Mouse (Mus musculus): ENCODE data around the gene Smok3a. TPM values are rescaled to one million over a fixed set of nuclear protein-coding genes. Genes with fewer than 3 reads are reported as not detected.
"Not testable (repeated sequence)": the region's sequence is repeated elsewhere in the genome, so short reads cannot be mapped to it uniquely, and the experiment has no call there.

The Smok3a gene
- polyA plus RNA-seq, 1 experiment from 2014 or later = not detected

DNA sequence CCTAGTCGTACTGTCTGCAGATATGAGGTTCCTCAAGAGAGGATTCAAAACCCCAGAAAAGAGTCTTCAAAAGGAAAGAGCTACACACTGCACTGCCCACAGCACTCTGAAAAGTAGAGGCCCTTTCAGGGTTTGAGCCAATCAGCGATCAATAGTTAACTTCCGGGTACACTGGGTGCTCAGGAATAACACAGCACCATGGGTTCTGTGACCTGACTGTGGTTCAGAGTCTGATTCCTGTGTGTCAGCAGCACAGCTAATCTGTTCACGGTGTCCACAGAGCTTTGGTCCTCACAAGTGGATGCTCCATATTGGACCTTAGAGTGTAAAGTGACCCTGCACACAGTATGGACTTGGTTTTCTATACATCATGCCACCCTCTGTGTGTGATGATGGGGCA is 1.5 kb upstream of the Smok3a start:
- ATAC-seq (ENCODE audit: insufficient number of reproducible peaks, insufficient read depth, low FRiP score, low TSS enrichment); H3K9ac ChIP-seq; H3K4me3 ChIP-seq; H3K4me1 ChIP-seq; H3K27me3 ChIP-seq; H3K9me3 ChIP-seq; H3K4me2 ChIP-seq (replicated peaks); H3K27ac ChIP-seq; H3K36me3 ChIP-seq: not testable (repeated sequence)
- WGBS = 83% methylated on average over 3 of the region's 4 CpGs

DNA sequence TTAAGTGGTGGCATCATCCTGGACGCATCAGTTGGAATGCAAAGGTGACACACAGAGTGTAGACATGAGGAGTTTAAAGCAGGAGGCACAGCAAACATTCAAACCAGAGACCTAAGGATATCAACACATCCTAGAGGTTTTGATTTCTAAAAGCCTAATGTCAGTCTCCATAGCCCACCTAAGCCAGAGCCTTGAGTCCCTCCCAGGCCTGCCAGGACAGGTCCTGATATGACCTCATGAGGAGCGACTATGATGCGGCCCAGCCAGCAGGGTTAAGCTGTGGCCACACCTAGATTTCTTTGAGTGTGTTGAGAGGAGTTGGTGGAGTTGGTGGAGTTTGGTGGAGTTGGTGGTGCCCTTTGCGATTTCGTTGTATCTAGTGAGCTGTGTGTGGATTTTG is 31.8 kb downstream of the Smok3a start, which contains the start of gene Smok3c:
TSS of gene Smok3c (plus strand) at position 301 of the 400 bp plus-strand sequence.
- not testable (repeated sequence) for H3K27me3 ChIP-seq; ATAC-seq (ENCODE audit: insufficient number of reproducible peaks, insufficient read depth, low FRiP score, low TSS enrichment); H3K9me3 ChIP-seq; H3K9ac ChIP-seq; H3K27ac ChIP-seq; H3K4me2 ChIP-seq (replicated peaks); H3K4me3 ChIP-seq; H3K4me1 ChIP-seq; H3K36me3 ChIP-seq
- WGBS = no CpG with 5 or more reads among the region's 5 CpGs

DNA sequence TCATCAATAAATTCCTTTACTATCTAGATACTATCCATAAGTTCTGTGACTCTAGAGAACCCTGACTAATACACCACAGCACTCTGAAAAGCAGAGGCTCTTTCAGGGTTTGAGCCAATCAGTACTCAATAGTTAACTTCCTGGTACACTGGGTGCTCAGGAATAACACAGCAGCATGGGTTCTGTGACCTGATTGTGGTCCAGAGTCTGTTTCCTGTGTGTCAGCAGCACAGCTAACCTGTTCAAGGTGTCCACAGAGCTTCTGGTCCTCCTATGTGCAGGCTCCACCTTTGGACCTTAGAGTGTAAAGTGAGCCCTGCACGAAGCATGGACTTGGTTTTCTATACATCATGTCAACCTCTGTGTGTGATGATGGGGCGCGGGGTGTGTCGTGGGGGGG is 52.7 kb downstream of the Smok3a start:
- Histone ChIP-seq H3K27ac (no peak overlapping the region), H3K4me3 (no peak overlapping the region), H3K36me3 (no peaks in the 10 kb centered on the region), H3K27me3 (no peaks in the 10 kb centered on the region), H3K4me1 (no peaks in the 10 kb centered on the region), H3K9me3 (no peaks in the 10 kb centered on the region), H3K4me2 (replicated peaks) (no peak overlapping the region), H3K9ac (no peak overlapping the region)
- WGBS = 87% methylated on average over 4 of the region's 4 CpGs
- ATAC-seq (ENCODE audit: insufficient number of reproducible peaks, insufficient read depth, low FRiP score, low TSS enrichment) = no peak

DNA sequence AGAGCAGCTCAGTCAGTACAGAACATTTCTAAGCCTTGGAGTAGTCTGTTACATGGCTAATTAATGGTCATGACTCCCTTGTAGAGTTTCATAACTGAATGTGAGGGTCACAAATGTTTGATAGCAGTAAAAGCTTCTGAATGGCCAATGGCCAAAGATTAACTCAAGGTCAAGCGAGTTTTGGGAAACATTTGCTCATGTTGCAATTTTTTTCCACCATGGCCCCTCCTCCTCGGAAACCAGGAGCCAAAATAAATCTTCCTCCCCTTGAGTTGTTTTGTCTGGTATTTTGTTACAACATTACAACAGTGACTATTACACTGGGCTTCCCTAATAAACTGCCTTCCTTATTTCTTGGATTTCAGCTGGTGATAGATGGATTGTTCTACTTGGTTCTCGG is 54.6 kb downstream of the Smok3a start:
- no peak overlapping the region for H3K27ac ChIP-seq
- H3K4me3 ChIP-seq = no peak overlapping the region
- 76% methylated on average over 3 of the region's 3 CpGs for whole genome bisulfite sequencing
- no peak overlapping the region for H3K9ac ChIP-seq
- H3K9me3 ChIP-seq = no peaks in the 10 kb centered on the region
- no peaks in the 10 kb centered on the region for H3K27me3 ChIP-seq
- H3K4me2 ChIP-seq (replicated peaks) = no peak overlapping the region
- no peaks in the 10 kb centered on the region for H3K4me1 ChIP-seq
- H3K36me3 ChIP-seq = no peaks in the 10 kb centered on the region
- no peak for ATAC-seq (ENCODE audit: insufficient number of reproducible peaks, insufficient read depth, low FRiP score, low TSS enrichment)

DNA sequence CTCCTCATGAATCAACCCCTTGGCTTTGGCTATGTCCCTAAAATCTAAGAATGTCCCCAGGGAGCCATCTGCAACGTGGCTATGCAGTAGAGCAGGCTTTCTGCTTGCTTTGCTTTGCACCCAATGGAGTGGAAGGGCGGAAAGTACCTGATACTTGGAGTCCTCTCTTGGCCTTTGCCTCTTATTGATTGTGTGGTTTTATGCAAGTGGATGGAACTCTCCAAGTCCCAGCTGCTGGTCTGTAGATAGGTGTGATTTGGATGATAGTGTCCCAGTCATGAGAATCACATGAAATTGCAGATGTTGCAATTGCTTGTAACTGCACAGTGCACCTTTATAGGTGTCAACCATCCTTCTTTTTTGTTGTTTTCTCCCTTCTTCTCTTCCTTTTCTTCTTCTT is 55.1 kb downstream of the Smok3a start:
- Histone ChIP-seq H3K27ac (no peak overlapping the region), H3K27me3 (no peaks in the 10 kb centered on the region), H3K9me3 (no peaks in the 10 kb centered on the region), H3K4me1 (no peaks in the 10 kb centered on the region), H3K9ac (no peak overlapping the region), H3K36me3 (no peaks in the 10 kb centered on the region), H3K4me2 (replicated peaks) (no peak overlapping the region), H3K4me3 (no peak overlapping the region)
- ATAC-seq (ENCODE audit: insufficient number of reproducible peaks, insufficient read depth, low FRiP score, low TSS enrichment) = no peak
- 52% methylated on average over 2 of the region's 2 CpGs for WGBS

DNA sequence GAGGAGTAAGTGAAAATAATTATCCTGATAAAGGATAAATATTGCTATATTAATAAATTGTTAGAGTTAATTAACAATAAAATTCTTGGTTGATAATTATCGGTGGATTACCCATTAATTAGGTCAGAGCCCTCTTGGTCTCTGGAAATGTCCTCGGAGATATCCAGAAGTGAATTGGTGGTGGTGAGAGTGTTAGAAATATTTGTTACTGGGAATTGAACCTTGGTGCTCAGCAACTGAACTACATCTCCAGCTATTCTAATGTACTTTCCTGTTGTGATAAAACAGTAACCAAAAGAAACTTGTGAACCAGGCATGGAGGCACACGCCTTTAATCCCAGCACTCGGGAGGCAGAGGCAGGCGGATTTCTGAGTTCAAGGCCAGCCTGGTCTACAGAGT is 59.4 kb downstream of the Smok3a start:
- Histone ChIP-seq H3K27ac (no peak overlapping the region), H3K4me2 (replicated peaks) (no peak overlapping the region), H3K36me3 (no peaks in the 10 kb centered on the region), H3K9me3 (no peaks in the 10 kb centered on the region), H3K9ac (no peak overlapping the region), H3K4me1 (no peaks in the 10 kb centered on the region), H3K4me3 (no peak overlapping the region), H3K27me3 (no peaks in the 10 kb centered on the region)
- 88% methylated on average over 5 of the region's 5 CpGs for WGBS
- ATAC-seq (ENCODE audit: insufficient number of reproducible peaks, insufficient read depth, low FRiP score, low TSS enrichment) = no peak

DNA sequence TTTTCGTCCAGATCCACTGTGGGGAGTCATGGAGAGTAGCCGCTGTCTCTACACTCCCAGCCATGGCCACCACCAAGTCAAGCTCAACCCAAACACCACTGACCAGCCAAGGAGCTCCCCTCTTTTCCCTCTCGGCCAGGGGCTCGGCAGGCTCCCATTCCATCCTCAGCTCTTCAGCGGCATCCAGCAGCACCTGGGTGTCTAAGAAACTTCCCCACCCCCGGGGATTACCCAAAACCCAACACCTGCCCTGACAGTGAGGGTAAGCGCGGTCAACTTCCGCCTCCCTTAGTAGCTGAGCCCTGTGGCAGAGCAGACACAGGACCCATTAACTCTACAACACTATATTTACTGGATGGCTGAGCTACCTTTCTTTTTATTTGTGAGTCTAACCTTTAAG is 60.4 kb downstream of the Smok3a start:
- Histone ChIP-seq H3K27ac (no peak overlapping the region), H3K4me3 (no peak overlapping the region), H3K9me3 (no peaks in the 10 kb centered on the region), H3K4me1 (no peaks in the 10 kb centered on the region), H3K36me3 (no peaks in the 10 kb centered on the region), H3K27me3 (no peaks in the 10 kb centered on the region), H3K4me2 (replicated peaks) (no peak overlapping the region), H3K9ac (no peak overlapping the region)
- ATAC-seq (ENCODE audit: insufficient number of reproducible peaks, insufficient read depth, low FRiP score, low TSS enrichment) = no peak
- 79% methylated on average over 9 of the region's 9 CpGs for WGBS

DNA sequence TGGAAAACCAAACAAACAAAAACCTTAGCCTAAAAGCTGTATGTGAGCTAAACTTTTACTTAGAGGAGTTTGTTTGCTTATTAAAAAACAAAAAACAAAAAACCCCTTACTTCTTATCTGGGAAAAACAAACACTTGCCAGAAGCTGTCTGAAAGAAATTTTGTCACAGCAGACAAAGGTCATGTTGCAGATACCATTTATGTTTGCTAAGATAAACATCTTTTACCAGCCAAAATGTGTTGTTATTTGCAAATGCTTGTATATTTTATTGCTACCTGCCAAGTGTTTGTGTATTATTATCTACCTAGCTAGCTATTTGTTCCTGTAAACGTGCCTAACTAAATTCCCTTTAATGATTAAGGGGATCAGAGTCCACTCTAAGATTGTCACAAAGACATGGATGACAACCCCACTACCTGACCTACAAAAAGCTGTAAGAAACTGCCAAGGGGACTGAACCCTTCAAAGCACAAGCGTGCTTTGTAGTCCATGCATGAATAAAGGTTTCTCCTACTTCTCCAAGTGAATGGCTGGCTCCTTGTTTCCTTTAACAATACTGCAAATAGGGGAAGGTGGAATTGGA is 62.3 kb downstream of the Smok3a start:
- Histone ChIP-seq H3K27me3 (no peaks in the 10 kb centered on the region), H3K9me3 (no peaks in the 10 kb centered on the region), H3K4me2 (replicated peaks) (no peak overlapping the region), H3K9ac (no peak overlapping the region), H3K36me3 (no peaks in the 10 kb centered on the region), H3K4me3 (no peak overlapping the region), H3K27ac (no peak overlapping the region), H3K4me1 (no peaks in the 10 kb centered on the region)
- WGBS = 60% methylated on average over 2 of the region's 2 CpGs
- no peak for ATAC-seq (ENCODE audit: insufficient number of reproducible peaks, insufficient read depth, low FRiP score, low TSS enrichment)

DNA sequence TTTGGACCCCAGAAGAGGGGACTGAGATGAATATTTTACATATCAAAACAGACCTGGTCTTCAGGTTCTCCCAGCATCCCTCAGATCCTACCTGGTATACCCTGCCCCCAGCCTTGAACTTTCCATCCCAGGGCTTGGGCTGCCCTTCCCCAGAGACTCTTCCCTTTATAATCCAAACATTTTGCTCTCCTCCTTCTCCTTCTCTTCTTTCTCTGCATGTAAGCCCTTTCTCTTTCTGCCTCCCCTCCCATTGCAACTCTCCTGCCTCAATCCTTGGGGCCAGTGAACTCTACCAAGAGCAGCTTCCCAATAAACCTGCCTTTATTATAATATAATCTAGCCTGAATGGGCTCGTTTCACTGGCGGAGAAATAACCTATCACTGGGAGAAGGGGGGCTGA is 62.9 kb downstream of the Smok3a start:
- no peak overlapping the region for H3K4me3 ChIP-seq
- H3K27me3 ChIP-seq = no peaks in the 10 kb centered on the region
- no peak overlapping the region for H3K27ac ChIP-seq
- no peak overlapping the region for H3K9ac ChIP-seq
- no peaks in the 10 kb centered on the region for H3K9me3 ChIP-seq
- no peak for ATAC-seq (ENCODE audit: insufficient number of reproducible peaks, insufficient read depth, low FRiP score, low TSS enrichment)
- no peaks in the 10 kb centered on the region for H3K36me3 ChIP-seq
- H3K4me1 ChIP-seq = no peaks in the 10 kb centered on the region
- no peak overlapping the region for H3K4me2 ChIP-seq (replicated peaks)
- WGBS = 92% methylated on average over 2 of the region's 2 CpGs

Other genes starting within 250 kb of the Smok3a start
- gene Ppp1r35, start 242.4 kb upstream of the Smok3a start, polyA plus RNA-seq (2016; fragmentation: Nextera tagmentation; extraction: Ambion mirVana) = 51.3 and 51.9 TPM in 2 replicates
- gene Mepce, start 233.6 kb upstream of the Smok3a start, polyA plus RNA-seq (2016; fragmentation: Nextera tagmentation; extraction: Ambion mirVana) = 14.5 and 15.8 TPM in 2 replicates
- gene Zcwpw1, start 233.5 kb upstream of the Smok3a start, polyA plus RNA-seq (2016; fragmentation: Nextera tagmentation; extraction: Ambion mirVana) = 38.2 and 39.3 TPM in 2 replicates
- 0.22 and 0.28 TPM in 2 replicates for gene Pilra, start 185.0 kb upstream of the Smok3a start, polyA plus RNA-seq (2016; fragmentation: Nextera tagmentation; extraction: Ambion mirVana)
- gene Pilrb1, start 163.2 kb upstream of the Smok3a start, polyA plus RNA-seq (2016; fragmentation: Nextera tagmentation; extraction: Ambion mirVana) = 0.47 TPM in 1 of 2 replicates, not detected in the other
- 0.13 TPM in 1 of 2 replicates, not detected in the other for gene Pilrb2, start 149.4 kb upstream of the Smok3a start, polyA plus RNA-seq (2016; fragmentation: Nextera tagmentation; extraction: Ambion mirVana)
- not detected in 2 replicates for gene Cyp3a13, start 99.6 kb upstream of the Smok3a start, polyA plus RNA-seq (2016; fragmentation: Nextera tagmentation; extraction: Ambion mirVana)
- gene Gjc3, start 58.2 kb upstream of the Smok3a start, polyA plus RNA-seq (2016; fragmentation: Nextera tagmentation; extraction: Ambion mirVana) = 0.32 and 0.41 TPM in 2 replicates
- gene Azgp1, start 39.7 kb upstream of the Smok3a start, polyA plus RNA-seq (2016; fragmentation: Nextera tagmentation; extraction: Ambion mirVana) = not detected in 2 replicates
- not detected in 2 replicates for gene Smok3b, start 168 bp downstream of the Smok3a start, polyA plus RNA-seq (2016; fragmentation: Nextera tagmentation; extraction: Ambion mirVana)
- gene Smok3c, start 31.9 kb downstream of the Smok3a start, polyA plus RNA-seq (2016; fragmentation: Nextera tagmentation; extraction: Ambion mirVana) = not detected in 2 replicates
- 26.3 and 29.2 TPM in 2 replicates for gene Zkscan1, start 63.8 kb downstream of the Smok3a start, polyA plus RNA-seq (2016; fragmentation: Nextera tagmentation; extraction: Ambion mirVana)
- gene Zscan21, start 95.6 kb downstream of the Smok3a start, polyA plus RNA-seq (2016; fragmentation: Nextera tagmentation; extraction: Ambion mirVana) = 80.7 and 85.4 TPM in 2 replicates
- 25.5 and 26.3 TPM in 2 replicates for gene Zfp113, start 134.5 kb downstream of the Smok3a start, polyA plus RNA-seq (2016; fragmentation: Nextera tagmentation; extraction: Ambion mirVana)
- 333 and 336 TPM in 2 replicates for gene Cops6, start 139.8 kb downstream of the Smok3a start, polyA plus RNA-seq (2016; fragmentation: Nextera tagmentation; extraction: Ambion mirVana)
- 30.1 and 32.4 TPM in 2 replicates for gene Ap4m1, start 150.7 kb downstream of the Smok3a start, polyA plus RNA-seq (2016; fragmentation: Nextera tagmentation; extraction: Ambion mirVana)
- gene Mcm7, start 151.2 kb downstream of the Smok3a start, polyA plus RNA-seq (2016; fragmentation: Nextera tagmentation; extraction: Ambion mirVana) = 239 and 243 TPM in 2 replicates
- 112 and 117 TPM in 2 replicates for gene Taf6, start 166.2 kb downstream of the Smok3a start, polyA plus RNA-seq (2016; fragmentation: Nextera tagmentation; extraction: Ambion mirVana)
- 60.8 and 61.1 TPM in 2 replicates for gene Cnpy4, start 166.2 kb downstream of the Smok3a start, polyA plus RNA-seq (2016; fragmentation: Nextera tagmentation; extraction: Ambion mirVana)
- 9.3 and 11.4 TPM in 2 replicates for gene Mblac1, start 173.1 kb downstream of the Smok3a start, polyA plus RNA-seq (2016; fragmentation: Nextera tagmentation; extraction: Ambion mirVana)
- not detected in 2 replicates for gene Nxpe5, start 204.6 kb downstream of the Smok3a start, polyA plus RNA-seq (2016; fragmentation: Nextera tagmentation; extraction: Ambion mirVana)
- 50.9 and 57.0 TPM in 2 replicates for gene Lamtor4, start 234.2 kb downstream of the Smok3a start, polyA plus RNA-seq (2016; fragmentation: Nextera tagmentation; extraction: Ambion mirVana)
- gene BC037034, start 242.8 kb downstream of the Smok3a start, polyA plus RNA-seq (2016; fragmentation: Nextera tagmentation; extraction: Ambion mirVana) = 11.3 and 12.3 TPM in 2 replicates